Mouse (Mus musculus) forebrain, embryonic 15.5 days (tissue): ENCODE measurements around the gene Jakmip3. TPM values are rescaled to one million over a fixed set of nuclear protein-coding genes. Genes with fewer than 3 reads are reported as not detected.

ENCODE experiments used
- ATAC-seq: fragments of 200-750 bp; cut with Nextera tagmentation; replicated peaks from 2 replicates; pipeline ENCODE4 v1.8.0; 2017; ENCODE audit warnings: mild to moderate bottlenecking, moderate TSS enrichment, moderate library complexity
- H3K27ac ChIP-seq: fragments of 300-500 bp; sonication (generic); replicated peaks from 2 replicates; pipeline ENCODE4 v1.5.1; 2015; ENCODE audit warnings: mild to moderate bottlenecking, inconsistent platforms
- H3K27me3 ChIP-seq: fragments of 300-500 bp; sonication (generic); 2 replicates; pipeline ENCODE4 v1.6.1; 2015; ENCODE audit warnings: inconsistent platforms
- H3K36me3 ChIP-seq: fragments of 300-500 bp; sonication (generic); 2 replicates; pipeline ENCODE4 v1.6.1; 2015; ENCODE audit warnings: mild to moderate bottlenecking, inconsistent platforms
- H3K4me1 ChIP-seq: fragments of 300-500 bp; sonication (generic); 2 replicates; pipeline ENCODE4 v1.6.1; 2015; ENCODE audit warnings: inconsistent platforms
- H3K4me2 ChIP-seq: fragments of 300-500 bp; sonication (generic); replicated peaks from 2 replicates; pipeline ENCODE4 v1.6.1; 2015; ENCODE audit warnings: mild to moderate bottlenecking, inconsistent platforms
- H3K4me3 ChIP-seq: fragments of 300-500 bp; sonication (generic); 2 replicates; pipeline ENCODE4 v1.5.1; 2015; ENCODE audit warnings: mild to moderate bottlenecking, inconsistent platforms
- H3K9ac ChIP-seq: fragments of 300-500 bp; sonication (generic); replicated peaks from 2 replicates; pipeline ENCODE4 v1.6.1; 2015; ENCODE audit warnings: mild to moderate bottlenecking, inconsistent platforms
- H3K9me3 ChIP-seq: fragments of 300-500 bp; sonication (generic); 2 replicates; pipeline ENCODE4 v1.6.1; 2016; ENCODE audit warnings: inconsistent platforms
- WGBS: fragments of 180-500 bp; shearing (Covaris S2); methylation state at CpG from one replicate; pipeline ENCODE4 v1.1.7; 2015; ENCODE audit warnings: mixed read lengths; 5-methylcytosine and 5-hydroxymethylcytosine counted together
- polyA plus RNA-seq: library from polyadenylated mRNA; unstranded; fragments of >200 nt; fragmentation: Nextera tagmentation; extraction: Ambion mirVana; gene quantifications from 2 replicates; pipeline ENCODE4 v1.2.1, GENCODE M21; 2015

Gene Jakmip3
- polyA plus RNA-seq, 1 experiment from 2014 or later, result 6.6 TPM

DNA sequence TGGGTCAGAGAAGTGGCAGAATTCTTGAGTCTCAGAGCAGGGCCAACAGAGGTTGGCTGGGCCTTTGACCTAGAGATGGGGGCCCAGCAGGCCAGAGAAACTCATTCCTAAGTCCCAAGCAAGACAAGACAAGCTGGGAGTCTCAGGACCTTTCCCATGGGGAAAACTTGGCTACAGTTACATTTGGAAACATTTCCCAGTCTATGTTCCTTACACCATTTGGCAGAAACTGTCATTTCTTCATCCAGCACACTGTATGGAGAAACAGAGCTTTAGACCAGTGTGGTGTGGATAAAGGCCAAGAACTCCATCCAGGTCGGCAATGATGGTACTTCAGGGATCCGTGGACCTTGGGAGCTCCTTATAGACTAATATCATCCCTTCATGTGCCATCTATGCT, 71.1 kb downstream of the Jakmip3 start:
- Histone ChIP-seq H3K27ac (no peak overlapping the region), H3K4me1 (no peaks in the 10 kb centered on the region), H3K27me3 (no peaks in the 10 kb centered on the region), H3K36me3 (no peaks in the 10 kb centered on the region), H3K9me3 (no peaks in the 10 kb centered on the region), H3K9ac (no peak overlapping the region), H3K4me3 (no peak overlapping the region), H3K4me2 (no peak overlapping the region)
- 80% methylated on average over 2 of the region's 2 CpGs for WGBS
- ATAC-seq, result no peak

- Histone ChIP-seq H3K36me3 (no peaks in the 10 kb centered on the region), H3K9ac (no peak overlapping the region), H3K4me1 (0 out of 2 replicates have a peak, but pooled peaks cover 5% of the 10 kb centered on the region), H3K9me3 (no peaks in the 10 kb centered on the region), H3K27ac (no peak overlapping the region), H3K4me3 (no peak overlapping the region), H3K4me2 (no peak overlapping the region), H3K27me3 (no peaks in the 10 kb centered on the region)
- no peak for ATAC-seq
- WGBS, result 83% methylated on average over 6 of the region's 6 CpGs
Observed at GRCm38 (mm10) chr7:139012767-139013369, 72.3 kb downstream of the Jakmip3 start.

DNA sequence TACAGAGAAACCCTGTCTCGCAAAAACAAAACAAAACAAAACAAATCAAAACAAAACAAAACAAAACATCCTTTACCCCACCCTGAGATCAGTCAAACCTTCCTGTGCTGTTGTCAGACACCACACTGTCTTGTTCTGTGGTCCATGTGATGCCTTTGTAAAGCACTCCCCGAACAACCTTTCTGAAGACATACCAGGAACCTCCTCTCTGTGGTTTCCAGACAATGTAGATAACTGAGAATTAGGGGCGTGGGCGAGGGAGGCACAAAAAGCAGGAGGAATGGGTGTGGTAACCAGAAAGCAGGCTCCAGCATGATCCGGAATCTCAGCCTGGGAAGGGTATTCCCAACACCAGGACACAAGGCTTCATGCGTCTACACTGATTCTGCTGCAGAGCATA, 74.6 kb downstream of the Jakmip3 start:
- Histone ChIP-seq H3K9ac (no peak overlapping the region), H3K4me2 (no peak overlapping the region), H3K27ac (no peak overlapping the region), H3K27me3 (no peaks in the 10 kb centered on the region), H3K4me1 (0 out of 2 replicates have a peak, but pooled peaks cover 5% of the 10 kb centered on the region), H3K36me3 (no peaks in the 10 kb centered on the region), H3K9me3 (no peaks in the 10 kb centered on the region), H3K4me3 (no peak overlapping the region)
- no peak for ATAC-seq
- 85% methylated on average over 6 of the region's 6 CpGs for WGBS

DNA sequence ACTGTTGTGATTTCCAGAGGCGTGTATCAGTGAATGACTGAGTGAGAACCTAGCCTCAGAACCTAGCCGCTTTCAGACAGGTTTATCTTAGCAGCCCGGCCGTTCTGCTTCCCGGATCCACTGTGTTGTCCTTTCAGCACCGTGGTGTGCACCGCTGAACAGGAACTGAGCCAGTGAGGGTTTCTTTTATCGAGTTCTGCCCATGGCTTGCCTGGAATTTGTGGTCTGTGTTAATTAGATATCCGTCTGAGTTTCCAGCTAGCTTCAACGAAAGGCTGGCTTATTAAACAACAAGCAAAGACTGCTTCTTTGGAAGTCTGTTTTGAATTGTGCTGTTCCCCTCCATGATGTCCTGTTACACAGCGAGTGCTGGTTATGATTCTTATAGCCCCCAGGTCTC, 75.8 kb downstream of the Jakmip3 start:
- H3K36me3 ChIP-seq, result no peaks in the 10 kb centered on the region
- no peaks in the 10 kb centered on the region for H3K27me3 ChIP-seq
- WGBS, result 21% methylated on average over 11 of the region's 11 CpGs
- no peak overlapping the region for H3K4me3 ChIP-seq
- no peak overlapping the region for H3K27ac ChIP-seq
- no peak overlapping the region for H3K4me2 ChIP-seq
- no peak overlapping the region for H3K9ac ChIP-seq
- H3K4me1 ChIP-seq, result 0 out of 2 replicates have a peak, but pooled peaks cover 5% of the 10 kb centered on the region
- no peak for ATAC-seq
- no peaks in the 10 kb centered on the region for H3K9me3 ChIP-seq

DNA sequence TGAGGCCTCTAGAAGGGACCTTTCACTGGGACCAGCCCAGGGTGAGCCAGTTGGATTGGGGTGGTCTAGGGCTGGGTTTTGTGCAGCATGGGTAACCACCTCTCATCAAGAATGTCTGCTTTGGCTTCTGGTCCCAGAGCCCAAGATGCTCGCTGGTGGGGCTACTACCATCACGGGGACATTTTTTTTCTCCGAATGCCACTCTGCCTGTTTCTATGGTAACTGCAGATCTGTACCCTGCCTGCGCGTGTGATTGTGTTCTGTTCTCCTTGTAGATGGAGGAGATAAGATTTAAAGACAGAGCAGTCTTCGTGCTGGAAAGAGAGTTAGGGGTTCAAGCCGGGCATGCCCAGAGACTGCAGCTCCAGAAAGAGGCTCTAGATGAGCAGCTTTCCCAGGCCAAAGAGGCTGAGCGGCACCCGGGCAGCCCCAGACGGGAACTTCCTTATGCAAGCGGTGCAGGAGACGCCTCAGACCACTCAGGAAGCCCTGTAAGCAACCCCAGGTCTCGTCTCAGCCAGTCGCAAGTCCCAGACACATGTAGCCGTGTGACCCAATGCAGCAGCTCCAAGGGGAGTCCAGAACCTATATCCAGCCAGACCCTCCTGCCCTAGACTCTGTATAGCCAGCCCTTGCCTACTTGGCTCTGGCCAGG, 76.8 kb downstream of the Jakmip3 start:
- no peak for ATAC-seq
- Histone ChIP-seq H3K27me3 (no peaks in the 10 kb centered on the region), H3K9me3 (no peaks in the 10 kb centered on the region), H3K27ac (no peak overlapping the region), H3K4me2 (no peak overlapping the region), H3K36me3 (no peaks in the 10 kb centered on the region), H3K9ac (no peak overlapping the region), H3K4me1 (0 out of 2 replicates have a peak, but pooled peaks cover 5% of the 10 kb centered on the region), H3K4me3 (no peak overlapping the region)
- 66% methylated on average over 15 of the region's 15 CpGs for WGBS

DNA sequence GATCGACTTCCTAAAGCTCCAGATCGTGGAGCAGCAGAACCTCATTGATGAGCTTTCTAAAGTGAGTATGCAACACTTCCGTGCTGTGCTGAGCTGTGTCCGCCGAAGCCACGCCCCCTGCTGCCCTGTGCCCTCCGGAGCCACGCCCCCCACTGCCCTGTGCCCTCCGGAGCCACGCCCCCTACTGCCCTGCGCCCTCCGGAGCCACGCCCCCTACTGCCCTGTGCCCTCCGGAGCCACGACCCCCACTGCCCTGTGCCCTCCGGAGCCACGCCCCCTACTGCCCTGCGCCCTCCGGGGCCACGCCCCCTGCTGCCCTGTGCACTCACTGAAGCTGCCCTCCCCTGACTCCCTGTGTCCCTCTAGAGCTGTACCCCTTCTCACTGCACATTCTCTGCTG, 80.4 kb downstream of the Jakmip3 start:
- WGBS, result 3% methylated on average over 18 of the region's 20 CpGs
- Histone ChIP-seq H3K4me3 (no peak overlapping the region), H3K4me2 (0 out of 2 replicates have a peak overlapping the region, but pooled peaks have one; percentile 8), H3K27me3 (no peaks in the 10 kb centered on the region), H3K9me3 (no peaks in the 10 kb centered on the region), H3K9ac (no peak overlapping the region), H3K4me1 (0 out of 2 replicates have a peak, but pooled peaks cover 5% of the 10 kb centered on the region), H3K36me3 (no peaks in the 10 kb centered on the region), H3K27ac (no peak overlapping the region)
- ATAC-seq, result no peak

GRCm38 (mm10) chr7:139021326-139021725, 80.8 kb downstream of the Jakmip3 start:
- no peaks in the 10 kb centered on the region for H3K36me3 ChIP-seq
- no peaks in the 10 kb centered on the region for H3K27me3 ChIP-seq
- H3K9ac ChIP-seq, result no peak overlapping the region
- no peak overlapping the region for H3K27ac ChIP-seq
- no peak for ATAC-seq
- H3K4me3 ChIP-seq, result no peak overlapping the region
- H3K4me1 ChIP-seq, result 0 out of 2 replicates have a peak, but pooled peaks cover 5% of the 10 kb centered on the region
- WGBS, result 55% methylated on average over 1 of the region's 1 CpGs
- H3K9me3 ChIP-seq, result no peaks in the 10 kb centered on the region
- no peak overlapping the region for H3K4me2 ChIP-seq

GRCm38 (mm10) chr7:139027136-139027535, 86.6 kb downstream of the Jakmip3 start:
- H3K9ac ChIP-seq, result no peak overlapping the region
- H3K4me3 ChIP-seq, result no peak overlapping the region
- 65% methylated on average over 5 of the region's 5 CpGs for WGBS

DNA sequence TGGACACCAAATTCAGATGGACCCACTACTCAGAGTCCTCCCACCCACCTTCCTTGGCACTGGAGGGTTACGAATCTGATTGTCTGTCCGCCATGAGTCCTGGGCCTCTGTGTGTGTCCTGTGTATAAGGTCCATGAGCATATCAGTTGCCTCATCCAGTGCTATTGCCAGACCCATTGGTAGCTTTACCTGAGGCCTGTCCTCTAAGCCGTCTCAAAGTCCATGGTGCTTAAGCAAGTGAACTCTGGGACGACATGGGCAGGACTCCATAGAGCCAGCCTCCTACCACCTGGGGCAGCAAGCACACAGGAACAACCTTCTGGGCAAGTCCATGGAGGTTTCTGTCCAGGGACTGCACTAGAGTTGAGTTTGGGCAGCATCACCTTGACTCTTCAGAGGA, 90.7 kb downstream of the Jakmip3 start:
- WGBS, result 94% methylated on average over 4 of the region's 4 CpGs
- no peaks in the 10 kb centered on the region for H3K4me1 ChIP-seq
- H3K27ac ChIP-seq, result no peak overlapping the region
- H3K36me3 ChIP-seq, result no peaks in the 10 kb centered on the region
- H3K9me3 ChIP-seq, result no peaks in the 10 kb centered on the region
- no peak overlapping the region for H3K4me2 ChIP-seq
- H3K27me3 ChIP-seq, result no peaks in the 10 kb centered on the region
- no peak overlapping the region for H3K4me3 ChIP-seq
- H3K9ac ChIP-seq, result no peak overlapping the region
- no peak for ATAC-seq

More at GRCm38 (mm10) chr7:139027136-139027535, 86.6 kb downstream of the Jakmip3 start:
- Histone ChIP-seq H3K27ac (no peak overlapping the region), H3K27me3 (no peaks in the 10 kb centered on the region), H3K4me1 (no peaks in the 10 kb centered on the region), H3K9me3 (no peaks in the 10 kb centered on the region), H3K36me3 (no peaks in the 10 kb centered on the region), H3K4me2 (no peak overlapping the region)
- no peak for ATAC-seq

DNA sequence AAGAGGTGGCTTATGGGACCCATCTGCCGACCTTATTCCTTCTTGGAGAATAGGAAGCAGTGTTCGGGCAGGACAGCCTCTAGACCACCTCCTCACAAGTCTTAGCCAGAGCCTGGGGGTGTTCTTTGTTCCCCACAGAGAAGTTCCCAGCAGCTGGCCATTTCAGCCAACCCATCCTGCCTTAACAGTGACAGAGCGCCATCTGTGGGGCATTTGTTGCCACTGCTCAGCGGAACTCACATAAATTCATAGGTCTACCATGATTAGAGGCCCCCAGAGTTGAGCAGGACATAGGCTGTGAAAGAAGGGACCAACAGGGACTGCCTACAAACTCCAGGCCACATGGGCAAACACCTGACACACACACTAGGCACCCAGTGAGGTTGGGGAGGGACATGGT, 122.9 kb downstream of the Jakmip3 start:
- H3K27me3 ChIP-seq, result no peaks in the 10 kb centered on the region
- no peak for ATAC-seq
- H3K36me3 ChIP-seq, result no peaks in the 10 kb centered on the region
- no peak overlapping the region for H3K9ac ChIP-seq
- 52% methylated on average over 4 of the region's 4 CpGs for WGBS
- H3K4me3 ChIP-seq, result no peak overlapping the region
- H3K4me1 ChIP-seq, result no peaks in the 10 kb centered on the region
- H3K4me2 ChIP-seq, result no peak overlapping the region
- H3K27ac ChIP-seq, result no peak overlapping the region
- H3K9me3 ChIP-seq, result no peaks in the 10 kb centered on the region

- H3K4me1 ChIP-seq, result no peaks in the 10 kb centered on the region
- no peak overlapping the region for H3K9ac ChIP-seq
- 0% methylated on average over 2 of the region's 2 CpGs for WGBS
- no peaks in the 10 kb centered on the region for H3K9me3 ChIP-seq
- H3K4me3 ChIP-seq, result no peak overlapping the region
- ATAC-seq, result peak; percentile 75
- no peak overlapping the region for H3K27ac ChIP-seq
- H3K4me2 ChIP-seq, result no peak overlapping the region
- no peaks in the 10 kb centered on the region for H3K36me3 ChIP-seq
- H3K27me3 ChIP-seq, result no peaks in the 10 kb centered on the region
Observed at GRCm38 (mm10) chr7:139068182-139068623, 127.7 kb downstream of the Jakmip3 start.

- H3K9me3 ChIP-seq, result no peaks in the 10 kb centered on the region
- ATAC-seq, result no peak
- no peak overlapping the region for H3K27ac ChIP-seq
- no peak overlapping the region for H3K4me3 ChIP-seq
- no peaks in the 10 kb centered on the region for H3K36me3 ChIP-seq
- H3K27me3 ChIP-seq, result 0 out of 2 replicates have a peak, but pooled peaks cover 3% of the 10 kb centered on the region
- peaks cover 44% of the 10 kb centered on the region for H3K4me1 ChIP-seq
- H3K9ac ChIP-seq, result no peak overlapping the region
- no peak overlapping the region for H3K4me2 ChIP-seq
- WGBS, result 34% methylated on average over 6 of the region's 6 CpGs
Observed at GRCm38 (mm10) chr7:139074189-139074588, 133.7 kb downstream of the Jakmip3 start.
